Mouse (Mus musculus) kidney, adult 2 months (tissue): ENCODE measurements at regions not wholly inside any gene's neighbourhood (a gene's known extent, or its start where the extent isn't known, plus 50 kb on each side); places are given as distances from the start of the nearest gene placed in this dataset.

ENCODE experiments used
- DNase-seq: peaks from one replicate; pipeline ENCODE4 v3.0.0; 2021
- H3K27ac ChIP-seq: fragments of 200-500 bp; 2 replicates; pipeline ENCODE4 v1.5.1; 2012; ENCODE audit warnings: low read depth, low read length, control low read depth, inconsistent platforms; ENCODE audit not compliant: insufficient read depth
- H3K27me3 ChIP-seq: fragments of 200-500 bp; replicated peaks from 2 replicates; pipeline ENCODE4 v1.6.1; 2012; ENCODE audit warnings: mild to moderate bottlenecking, moderate library complexity, low read length, inconsistent platforms; ENCODE audit not compliant: control insufficient read depth, insufficient read depth
- H3K36me3 ChIP-seq: fragments of 200-500 bp; 2 replicates; pipeline ENCODE4 v1.6.1; 2012; ENCODE audit warnings: mild to moderate bottlenecking, moderate library complexity, low read length, inconsistent platforms; ENCODE audit not compliant: control insufficient read depth, insufficient read depth
- H3K4me1 ChIP-seq: fragments of 200-500 bp; 2 replicates; pipeline ENCODE4 v1.6.1; 2011; ENCODE audit warnings: low read length; ENCODE audit not compliant: control insufficient read depth, insufficient read depth
- H3K4me3 ChIP-seq: fragments of 200-500 bp; 2 replicates; pipeline ENCODE4 v1.5.1; 2011; ENCODE audit warnings: mild to moderate bottlenecking, low read depth, low read length, control low read depth; ENCODE audit not compliant: insufficient read depth
- CTCF ChIP-seq: fragments of 200-500 bp; conservative IDR thresholded peaks from 2 replicates; pipeline ENCODE4 v1.5.1; 2011; ENCODE audit warnings: low read depth, mild to moderate bottlenecking, control low read depth, low read length, moderate library complexity, mixed read lengths; ENCODE audit not compliant: insufficient read depth, insufficient read length
- POLR2A ChIP-seq: fragments of 200-500 bp; IDR thresholded peaks from one replicate; pipeline ENCODE4 v1.6.1; 2011; ENCODE audit warnings: low read depth, low read length, control low read depth
- WGBS: fragments of 180-500 bp; shearing (Covaris S2); methylation state at CpG from one replicate; pipeline ENCODE4 v1.1.7; 2018; 5-methylcytosine and 5-hydroxymethylcytosine counted together

GRCm38 (mm10) chr4:95501164-95501563, 56.1 kb upstream of the Fggy start:
- TF ChIP-seq POLR2A (no peak), CTCF (no peak)
- 51% methylated on average over 2 of the region's 2 CpGs for WGBS
- Histone ChIP-seq H3K4me3 (no peak overlapping the region), H3K36me3 (no peaks in the 10 kb centered on the region), H3K27me3 (no peaks in the 10 kb centered on the region), H3K4me1 (no peaks in the 10 kb centered on the region), H3K27ac (no peak overlapping the region)
- no peak for DNase-seq

GRCm38 (mm10) chr4:95507141-95507945, 50.0 kb upstream of the Fggy start:
- Histone ChIP-seq H3K36me3 (no peaks in the 10 kb centered on the region), H3K27ac (no peak overlapping the region), H3K27me3 (no peaks in the 10 kb centered on the region), H3K4me1 (no peaks in the 10 kb centered on the region), H3K4me3 (no peak overlapping the region)
- DNase-seq, result peak; percentile 17
- TF ChIP-seq CTCF, result no peak
- TF ChIP-seq POLR2A, result no peak
- 44% methylated on average over 7 of the region's 7 CpGs for WGBS
